Comparison of ENCODE assay signal across 10 mouse cellular contexts in the genomic region with DNA sequence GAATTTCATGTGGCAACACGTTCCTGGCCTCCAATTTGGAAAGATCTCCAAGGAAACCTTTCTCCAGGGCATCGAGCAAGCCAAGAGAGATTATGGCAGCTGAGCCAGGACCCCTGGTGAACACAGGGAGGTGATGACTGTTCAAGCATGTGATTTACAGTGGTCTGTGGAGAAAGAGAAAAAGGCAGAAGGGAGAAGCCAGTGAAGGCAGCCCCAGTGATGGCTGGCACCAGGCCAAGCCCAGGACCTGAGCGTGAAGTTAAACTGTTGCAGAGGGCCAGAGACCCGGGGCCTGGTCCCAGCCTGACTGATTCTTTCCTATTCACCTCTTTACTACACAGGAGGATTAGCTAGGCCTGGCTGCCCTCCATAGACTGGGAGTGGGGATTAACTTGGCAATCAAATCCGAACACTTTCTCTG.
DNase-seq lines count a peak whose midpoint lies in the region; ATAC-seq lines count a peak whose summit lies in the region.
"Had no signal": no experiment of that assay in that cellular context is flagged by ENCODE, and none has a peak within 500 bp of the region (broad histone marks: within the 10 kb centered on the region; RNA-seq: fewer than 3 reads in every experiment).

No protein-coding gene starts in this region.

- H3K4me3 ChIP-seq in embryonic facial prominence, embryonic 12.5 days: no peak overlapping the region
- H3K4me3 ChIP-seq in neural tube, embryonic 13.5 days: no peak overlapping the region
- H3K4me3 ChIP-seq: erythroblast, embryonic 14.5 days; heart, embryonic 15.5 days; liver, embryonic 13.5 days had no signal

- no peaks in the 10 kb centered on the region for H3K9me3 ChIP-seq in embryonic facial prominence, embryonic 12.5 days
- no peaks in the 10 kb centered on the region for H3K9me3 ChIP-seq in neural tube, embryonic 13.5 days
- H3K9me3 ChIP-seq: heart, embryonic 15.5 days; liver, embryonic 13.5 days had no signal

- WGBS in embryonic facial prominence, embryonic 12.5 days: 25% methylated on average over 5 of the region's 5 CpGs
- WGBS in neural tube, embryonic 13.5 days: 21% methylated on average over 5 of the region's 5 CpGs

- H3K27me3 ChIP-seq in embryonic facial prominence, embryonic 12.5 days: peaks cover 7% of the 10 kb centered on the region; the same call in 1 of the 2 replicates
- peaks cover 62% of the 10 kb centered on the region for H3K27me3 ChIP-seq in neural tube, embryonic 13.5 days
- H3K27me3 ChIP-seq: liver, embryonic 13.5 days had no signal

- DNase-seq in kidney, postnatal 4 days: peak; percentile 38 to 55
- no peak for DNase-seq in kidney, adult 8-10 months
- DNase-seq in forelimb bud, embryonic 11.5 days (ENCODE audit: low read depth, low spot score): peak; percentile 71
- DNase-seq in spleen, postnatal 36 days (ENCODE audit: low spot score in 2 of 2): no peak
- no peak for DNase-seq in layer of hippocampus, postnatal 36 days
- DNase-seq: liver, embryonic 13.5 days had no signal

- H3K9ac ChIP-seq in embryonic facial prominence, embryonic 12.5 days: no peak overlapping the region
- no peak overlapping the region for H3K9ac ChIP-seq in neural tube, embryonic 13.5 days
- H3K9ac ChIP-seq: heart, embryonic 15.5 days; liver, embryonic 13.5 days had no signal

- peak; percentile 72; the same call in 1 of the 2 replicates for ATAC-seq in embryonic facial prominence, embryonic 12.5 days (ENCODE audit: insufficient number of reproducible peaks, insufficient read depth, low FRiP score, low TSS enrichment)
- peak; percentile 78 for ATAC-seq in neural tube, embryonic 13.5 days (ENCODE audit: low read depth)

- peak overlapping the region; percentile 55 for H3K27ac ChIP-seq in embryonic facial prominence, embryonic 12.5 days
- no peak overlapping the region for H3K27ac ChIP-seq in neural tube, embryonic 13.5 days (replicated peaks)
- H3K27ac ChIP-seq: heart, embryonic 15.5 days; liver, embryonic 13.5 days had no signal

- H3K4me1 ChIP-seq in embryonic facial prominence, embryonic 12.5 days: peaks cover 13% of the 10 kb centered on the region; the same call in 1 of the 2 replicates
- H3K4me1 ChIP-seq in neural tube, embryonic 13.5 days (replicated peaks): peaks cover 28% of the 10 kb centered on the region
- H3K4me1 ChIP-seq: heart, embryonic 15.5 days had no signal

- H3K36me3 ChIP-seq in embryonic facial prominence, embryonic 12.5 days: no peaks in the 10 kb centered on the region
- H3K36me3 ChIP-seq in neural tube, embryonic 13.5 days: no peaks in the 10 kb centered on the region
- H3K36me3 ChIP-seq: heart, embryonic 15.5 days; liver, embryonic 13.5 days had no signal

- H3K4me2 ChIP-seq in embryonic facial prominence, embryonic 12.5 days (replicated peaks): no peak overlapping the region
- no peak overlapping the region for H3K4me2 ChIP-seq in neural tube, embryonic 13.5 days
- H3K4me2 ChIP-seq: heart, embryonic 15.5 days; liver, embryonic 13.5 days had no signal

Comparison
In these comparisons a context has a peak if more than half of its experiments do, and no peak if none do; other contexts are left out.
1. DNase-seq: peak in kidney, postnatal 4 days (2 of 2) and forelimb bud, embryonic 11.5 days (single experiment); none in kidney, adult 8-10 months (0 of 2), spleen, postnatal 36 days (0 of 2) and layer of hippocampus, postnatal 36 days (0 of 2).